Mouse (Mus musculus) retina, postnatal 7 days (tissue): ENCODE measurements around the gene Kcnq5.
A peak's percentile ranks its signal among the peaks of the same experiment; 100 is the strongest.

ENCODE experiments used
- DNase-seq: peaks from one replicate; pipeline ENCODE4 v3.0.0-alpha.2; 2012; ENCODE audit warnings: low read depth, low spot score

The Kcnq5 gene

GRCm38 (mm10) chr1:21961251-21962082, at the start of gene Kcnq5:
Gene Kcnq5 (minus strand): TSS chr1:21961942.
- DNase-seq, result peak; percentile 58

- DNase-seq, result no peak
Measured at GRCm38 (mm10) chr1:21979755-21980154, 18.0 kb upstream of the Kcnq5 start.

GRCm38 (mm10) chr1:21979292-21979691, 17.6 kb upstream of the Kcnq5 start:
- DNase-seq, result no peak

GRCm38 (mm10) chr1:21974040-21974439, 12.3 kb upstream of the Kcnq5 start:
- no peak for DNase-seq

GRCm38 (mm10) chr1:21967139-21967538, 5.4 kb upstream of the Kcnq5 start:
- DNase-seq, result no peak

- DNase-seq, result no peak
Measured at GRCm38 (mm10) chr1:21962896-21963864, 1.4 kb upstream of the Kcnq5 start.

GRCm38 (mm10) chr1:21962083-21962471, 335 bp upstream of the Kcnq5 start:
- DNase-seq, result no peak

GRCm38 (mm10) chr1:21960421-21961250, 1.1 kb downstream of the Kcnq5 start:
- DNase-seq, result peak; percentile 5

GRCm38 (mm10) chr1:21959648-21960285, 2.0 kb downstream of the Kcnq5 start:
- DNase-seq, result no peak

- DNase-seq, result no peak
Measured at GRCm38 (mm10) chr1:21958013-21958412, 3.7 kb downstream of the Kcnq5 start.

- no peak for DNase-seq
Measured at GRCm38 (mm10) chr1:21940831-21941230, 20.9 kb downstream of the Kcnq5 start.

- no peak for DNase-seq
Measured at GRCm38 (mm10) chr1:21927182-21927581, 34.6 kb downstream of the Kcnq5 start.

GRCm38 (mm10) chr1:21923293-21923642, 38.5 kb downstream of the Kcnq5 start:
- DNase-seq, result no peak

- no peak for DNase-seq
Measured at GRCm38 (mm10) chr1:21922578-21923292, 39.0 kb downstream of the Kcnq5 start.

GRCm38 (mm10) chr1:21919276-21919675, 42.5 kb downstream of the Kcnq5 start:
- no peak for DNase-seq

- DNase-seq, result no peak
Measured at GRCm38 (mm10) chr1:21896067-21896719, 65.5 kb downstream of the Kcnq5 start.

GRCm38 (mm10) chr1:21883747-21884146, 78.0 kb downstream of the Kcnq5 start:
- DNase-seq, result no peak

GRCm38 (mm10) chr1:21870889-21871288, 90.9 kb downstream of the Kcnq5 start:
- DNase-seq, result no peak

- no peak for DNase-seq
Measured at GRCm38 (mm10) chr1:21868484-21868883, 93.3 kb downstream of the Kcnq5 start.

GRCm38 (mm10) chr1:21856399-21856798, 105.3 kb downstream of the Kcnq5 start:
- no peak for DNase-seq
